Mouse (Mus musculus) right cerebral cortex, postnatal 4 days (tissue): ENCODE results near the gene 9330161L09Rik.

Experiments used
- DNase-seq: peaks from one replicate; pipeline ENCODE4 v3.0.0-alpha.2; 2022

9330161L09Rik gene

GRCm38 (mm10) chr12:103388505-103389347 lies 18.9 kb downstream of the 9330161L09Rik start, which contains the start of gene Otub2:
TSS of gene Otub2 (plus strand) at chr12:103388682.
- DNase-seq, result peak; percentile 94

GRCm38 (mm10) chr12:103380226-103380625 lies 27.4 kb downstream of the 9330161L09Rik start:
- no peak for DNase-seq

GRCm38 (mm10) chr12:103376774-103377173 lies 30.8 kb downstream of the 9330161L09Rik start:
- no peak for DNase-seq

- no peak for DNase-seq
Observed at GRCm38 (mm10) chr12:103376124-103376523, 31.5 kb downstream of the 9330161L09Rik start.

- no peak for DNase-seq
Observed at GRCm38 (mm10) chr12:103373530-103374236, 33.9 kb downstream of the 9330161L09Rik start.

- peak; percentile 34 for DNase-seq
Observed at GRCm38 (mm10) chr12:103371711-103372110, 35.9 kb downstream of the 9330161L09Rik start.

GRCm38 (mm10) chr12:103370861-103371260 lies 36.8 kb downstream of the 9330161L09Rik start:
- no peak for DNase-seq

GRCm38 (mm10) chr12:103368777-103369176 lies 38.8 kb downstream of the 9330161L09Rik start:
- no peak for DNase-seq

GRCm38 (mm10) chr12:103368326-103368669 lies 39.3 kb downstream of the 9330161L09Rik start:
- no peak for DNase-seq

- peak; percentile 90 for DNase-seq
Observed at GRCm38 (mm10) chr12:103367620-103368325, 39.8 kb downstream of the 9330161L09Rik start.

- no peak for DNase-seq
Observed at GRCm38 (mm10) chr12:103367171-103367570, 40.4 kb downstream of the 9330161L09Rik start.

- DNase-seq, result no peak
Observed at GRCm38 (mm10) chr12:103362336-103362735, 45.3 kb downstream of the 9330161L09Rik start.

GRCm38 (mm10) chr12:103361539-103362307 lies 45.9 kb downstream of the 9330161L09Rik start:
- DNase-seq, result no peak

GRCm38 (mm10) chr12:103360812-103361211 lies 46.8 kb downstream of the 9330161L09Rik start:
- no peak for DNase-seq

GRCm38 (mm10) chr12:103358951-103359801 lies 48.4 kb downstream of the 9330161L09Rik start:
- no peak for DNase-seq

GRCm38 (mm10) chr12:103358216-103358615 lies 49.4 kb downstream of the 9330161L09Rik start:
- no peak for DNase-seq
